Mouse (Mus musculus) ES-E14 (cell line): ENCODE data around the gene Ankrd12.

Experiments
- CHD2 ChIP-seq: IDR thresholded peaks from 2 replicates; pipeline ENCODE4 v1.6.1; 2014; ENCODE audit warnings: mild to moderate bottlenecking, low read depth, low read length, inconsistent platforms
- MAFK ChIP-seq: IDR thresholded peaks from 2 replicates; pipeline ENCODE4 v1.6.1; 2014; ENCODE audit warnings: mild to moderate bottlenecking, low read depth, low read length, inconsistent platforms; ENCODE audit not compliant: insufficient read depth
- ZC3H11A ChIP-seq: IDR thresholded peaks from 2 replicates; pipeline ENCODE4 v1.6.1; 2012; ENCODE audit warnings: low read depth, mild to moderate bottlenecking, inconsistent platforms, low read length, borderline replicate concordance

DNA sequence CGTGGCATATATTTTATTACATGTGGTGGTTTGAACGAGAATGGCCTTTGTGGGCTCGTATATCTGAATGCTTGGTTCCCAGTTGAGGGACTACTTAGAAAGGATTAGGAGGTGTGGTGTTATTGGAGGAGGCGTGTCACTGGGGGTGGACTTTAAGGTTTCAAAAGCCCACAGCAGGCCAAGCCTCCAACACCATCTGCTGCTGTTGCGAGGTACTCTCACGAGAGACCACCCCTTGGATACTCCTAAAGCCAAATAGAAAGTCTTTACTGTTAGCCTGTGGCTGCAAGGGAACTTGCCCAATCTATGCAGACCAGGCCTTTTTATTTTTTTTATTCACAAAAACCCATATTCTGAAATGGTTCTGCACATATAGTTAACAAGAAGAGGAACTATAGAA is 154.9 kb downstream of the Ankrd12 start:
- TF ChIP-seq ZC3H11A, result no peak
- TF ChIP-seq CHD2, result no peak
- TF ChIP-seq MAFK, result no peak
